Comparison of ENCODE assay signal across 7 mouse cellular contexts in genomic region chr6:112925234-112925975, GRCm38 (mm10). TPM values are rescaled to one million over a fixed set of nuclear protein-coding genes. Genes with fewer than 3 reads are reported as not detected.
DNase-seq lines count a peak whose midpoint lies in the region; ATAC-seq and TF ChIP-seq lines count a peak whose summit lies in the region.

No protein-coding gene starts in this region.

- no peak for DNase-seq in lung, postnatal 25 days (ENCODE audit: low spot score)
- peak; percentile 75 to 82 for DNase-seq in adrenal gland, postnatal 36 days
- peak; percentile 20 for DNase-seq in lung, postnatal 14 days
- DNase-seq in kidney, adult 2 months: no peak

- H3K27ac ChIP-seq in lung, embryonic 15.5 days: 0 out of 2 replicates have a peak overlapping the region, but pooled peaks have one; percentile 3
- H3K27ac ChIP-seq in forebrain, embryonic 13.5 days: peak overlapping the region; percentile 41
- no peak overlapping the region for H3K27ac ChIP-seq in kidney, adult 2 months (ENCODE audit: insufficient read depth, low read depth, low read length)

- WGBS in lung, embryonic 15.5 days: 32% methylated on average over 11 of the region's 11 CpGs
- 68% methylated on average over 11 of the region's 11 CpGs for WGBS in forebrain, embryonic 13.5 days
- WGBS in kidney, adult 2 months: 65% methylated on average over 11 of the region's 11 CpGs

- H3K4me2 ChIP-seq in lung, embryonic 15.5 days: no peak overlapping the region
- no peak overlapping the region; the same call in 1 of the 2 replicates for H3K4me2 ChIP-seq in forebrain, embryonic 13.5 days

- no peak overlapping the region for H3K4me3 ChIP-seq in lung, embryonic 15.5 days
- H3K4me3 ChIP-seq in forebrain, embryonic 13.5 days: no peak overlapping the region
- H3K4me3 ChIP-seq in kidney, adult 2 months (ENCODE audit: insufficient read depth, low read depth, low read length): no peak overlapping the region

- ATAC-seq in lung, embryonic 15.5 days (ENCODE audit: borderline replicate concordance, extremely low read depth, low FRiP score, low TSS enrichment): no peak
- ATAC-seq in forebrain, embryonic 13.5 days: no peak
- ATAC-seq in activated CD4-positive, CD25-positive, alpha-beta regulatory T cell, adult 4 months: no peak

- no peaks in the 10 kb centered on the region for H3K36me3 ChIP-seq in lung, embryonic 15.5 days
- peaks cover 17% of the 10 kb centered on the region for H3K36me3 ChIP-seq in forebrain, embryonic 13.5 days (ENCODE audit: poor library complexity, severe bottlenecking)
- H3K36me3 ChIP-seq in kidney, adult 2 months (ENCODE audit: control insufficient read depth, insufficient read depth, low read length): no peaks in the 10 kb centered on the region

- TF ChIP-seq CTCF in kidney, adult 2 months (conservative IDR thresholded peaks at IDR 0.05; ENCODE audit: insufficient read depth, insufficient read length, low read depth, low read length): no peak

- H3K27me3 ChIP-seq in lung, embryonic 15.5 days: no peaks in the 10 kb centered on the region
- H3K27me3 ChIP-seq in forebrain, embryonic 13.5 days: no peaks in the 10 kb centered on the region
- no peaks in the 10 kb centered on the region for H3K27me3 ChIP-seq in kidney, adult 2 months (replicated peaks; ENCODE audit: control insufficient read depth, insufficient read depth, low read length)

- H3K9me3 ChIP-seq in lung, embryonic 15.5 days: no peaks in the 10 kb centered on the region
- 0 out of 2 replicates have a peak, but pooled peaks cover 2% of the 10 kb centered on the region for H3K9me3 ChIP-seq in forebrain, embryonic 13.5 days (replicated peaks)

- H3K9ac ChIP-seq in lung, embryonic 15.5 days: no peak overlapping the region
- 0 out of 2 replicates have a peak overlapping the region, but pooled peaks have one; percentile 18 for H3K9ac ChIP-seq in forebrain, embryonic 13.5 days

- no peak for TF ChIP-seq POLR2A in kidney, adult 2 months (IDR thresholded peaks at IDR 0.05; ENCODE audit: low read depth, low read length)

- H3K4me1 ChIP-seq in lung, embryonic 15.5 days: peaks cover 17% of the 10 kb centered on the region
- H3K4me1 ChIP-seq in forebrain, embryonic 13.5 days: peaks cover 75% of the 10 kb centered on the region
- H3K4me1 ChIP-seq in kidney, adult 2 months (ENCODE audit: control insufficient read depth, insufficient read depth, low read length): no peaks in the 10 kb centered on the region; the same call in 1 of the 2 replicates

RNA-seq across cellular contexts. Expression of gene Srgap3, which starts 21.7 kb away (rescaled TPM):
- polyA plus RNA-seq in lung, embryonic 15.5 days (2015; fragmentation: Nextera tagmentation; extraction: Ambion mirVana): 2.5 TPM in 2 replicates
- 10 to 100 TPM; 17.1 to 26.3 TPM for total RNA-seq in adrenal gland, postnatal 36 days (2021)
- polyA plus RNA-seq in forebrain, embryonic 13.5 days (2015; fragmentation: Nextera tagmentation; extraction: Ambion mirVana): 30.1 and 33.6 TPM in 2 replicates
- polyA plus RNA-seq in activated CD4-positive, CD25-positive, alpha-beta regulatory T cell, adult 4 months (2017; shearing (Covaris generic)): under 1 TPM; 0.29 to 0.31 TPM
- 5.5 and 5.8 TPM in 2 replicates for polyA plus RNA-seq in kidney, adult 2 months (2012; rRNA removed)

Comparison
In these comparisons a context has a peak if more than half of its experiments do, and no peak if none do; other contexts are left out.
1. DNase-seq: peak in adrenal gland, postnatal 36 days (2 of 2) and lung, postnatal 14 days (single experiment); none in lung, postnatal 25 days (single experiment) and kidney, adult 2 months (single experiment).